Mouse (Mus musculus) neural tube, embryonic 13.5 days (tissue): Measurements from ENCODE around the gene Whrn. TPM values are rescaled to one million over a fixed set of nuclear protein-coding genes. Genes with fewer than 3 reads are reported as not detected.

Source experiments
- ATAC-seq: fragments of 200-750 bp; cut with Nextera tagmentation; 2 replicates; pipeline ENCODE4 v1.8.0; 2017; ENCODE audit warnings: low read depth, mild to moderate bottlenecking, moderate TSS enrichment, moderate library complexity
- H3K27ac ChIP-seq: fragments of 300-500 bp; sonication (generic); replicated peaks from 2 replicates; pipeline ENCODE4 v1.5.1; 2015; ENCODE audit warnings: moderate library complexity, mild to moderate bottlenecking, inconsistent platforms
- H3K27me3 ChIP-seq: fragments of 300-500 bp; sonication (generic); 2 replicates; pipeline ENCODE4 v1.6.1; 2015; ENCODE audit warnings: mild to moderate bottlenecking, inconsistent platforms
- H3K36me3 ChIP-seq: fragments of 300-500 bp; sonication (generic); 2 replicates; pipeline ENCODE4 v1.6.1; 2015; ENCODE audit warnings: mild to moderate bottlenecking, inconsistent platforms
- H3K4me1 ChIP-seq: fragments of 300-500 bp; sonication (generic); replicated peaks from 2 replicates; pipeline ENCODE4 v1.6.1; 2015; ENCODE audit warnings: inconsistent platforms
- H3K4me2 ChIP-seq: fragments of 300-500 bp; sonication (generic); 2 replicates; pipeline ENCODE4 v1.6.1; 2015; ENCODE audit warnings: inconsistent platforms, mild to moderate bottlenecking, moderate library complexity
- H3K4me3 ChIP-seq: fragments of 300-500 bp; sonication (generic); 2 replicates; pipeline ENCODE4 v1.5.1; 2015; ENCODE audit warnings: mild to moderate bottlenecking, inconsistent platforms
- H3K9ac ChIP-seq: fragments of 300-500 bp; sonication (generic); 2 replicates; pipeline ENCODE4 v1.6.1; 2015; ENCODE audit warnings: moderate library complexity, mild to moderate bottlenecking, inconsistent platforms
- H3K9me3 ChIP-seq: fragments of 300-500 bp; sonication (generic); 2 replicates; pipeline ENCODE4 v1.6.1; 2016; ENCODE audit warnings: inconsistent platforms
- WGBS: fragments of 180-500 bp; shearing (Covaris S2); methylation state at CpG from one replicate; pipeline ENCODE4 v1.1.7; 2015; 5-methylcytosine and 5-hydroxymethylcytosine counted together
- polyA plus RNA-seq: library from polyadenylated mRNA; unstranded; fragments of >200 nt; fragmentation: Nextera tagmentation; extraction: Ambion mirVana; gene quantifications from 2 replicates; pipeline ENCODE4 v1.2.1, GENCODE M21; 2015

The Whrn gene
- polyA plus RNA-seq, 1 experiment from 2014 or later = 5.6 TPM

DNA sequence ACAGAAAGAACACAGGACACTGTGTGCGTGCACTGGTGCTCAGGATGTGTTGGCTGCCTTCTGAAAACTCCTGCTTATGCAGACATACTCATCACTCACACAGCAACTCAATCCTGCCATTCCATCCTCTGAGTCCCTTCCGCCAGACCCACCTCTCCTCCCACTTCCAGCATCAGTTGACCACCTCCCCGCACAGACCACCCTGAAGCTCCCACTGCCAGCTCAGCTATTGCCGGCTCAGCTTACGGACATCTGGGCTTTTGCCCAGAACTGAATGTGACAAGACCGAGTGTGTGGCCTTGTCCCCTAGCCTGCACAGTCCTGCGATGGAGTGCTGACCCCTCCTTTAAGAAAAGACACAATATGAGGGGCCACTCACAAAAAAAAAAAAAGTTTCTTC is 55.5 kb downstream of the Whrn start:
- no peak for ATAC-seq
- Histone ChIP-seq H3K36me3 (no peaks in the 10 kb centered on the region), H3K9ac (no peak overlapping the region), H3K4me3 (no peak overlapping the region), H3K27me3 (no peaks in the 10 kb centered on the region), H3K4me1 (peaks cover 13% of the 10 kb centered on the region), H3K27ac (no peak overlapping the region), H3K9me3 (no peaks in the 10 kb centered on the region), H3K4me2 (no peak overlapping the region)
- 83% methylated on average over 7 of the region's 7 CpGs for WGBS

DNA sequence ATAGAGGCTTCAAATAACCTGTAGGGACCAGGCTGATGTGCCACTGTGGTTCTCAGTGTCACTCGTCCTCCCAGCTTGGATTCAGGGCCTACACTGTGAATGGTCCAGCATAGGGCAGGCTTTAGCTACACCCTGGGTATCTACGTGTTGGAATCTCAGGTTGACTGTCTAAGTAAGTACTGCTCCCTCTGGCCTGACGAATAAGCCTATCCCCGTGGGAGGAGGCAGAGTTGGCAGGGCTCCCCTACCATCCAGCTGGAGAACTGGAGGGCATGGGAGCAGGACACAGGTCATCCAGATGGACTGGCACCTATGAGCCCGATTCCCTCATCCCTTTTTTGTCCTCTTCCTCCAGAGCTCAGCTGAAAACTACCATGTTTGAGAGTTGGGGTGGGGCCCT is 57.8 kb downstream of the Whrn start:
- H3K9me3 ChIP-seq = no peaks in the 10 kb centered on the region
- peaks cover 13% of the 10 kb centered on the region for H3K4me1 ChIP-seq
- no peaks in the 10 kb centered on the region for H3K27me3 ChIP-seq
- H3K4me3 ChIP-seq = no peak overlapping the region
- WGBS = 78% methylated on average over 5 of the region's 5 CpGs
- no peaks in the 10 kb centered on the region for H3K36me3 ChIP-seq
- ATAC-seq = 0 out of 2 replicates have a peak, but pooled peaks have one; percentile 8
- no peak overlapping the region for H3K4me2 ChIP-seq
- no peak overlapping the region for H3K9ac ChIP-seq
- 0 out of 2 replicates have a peak overlapping the region, but pooled peaks have one; percentile 28 for H3K27ac ChIP-seq

DNA sequence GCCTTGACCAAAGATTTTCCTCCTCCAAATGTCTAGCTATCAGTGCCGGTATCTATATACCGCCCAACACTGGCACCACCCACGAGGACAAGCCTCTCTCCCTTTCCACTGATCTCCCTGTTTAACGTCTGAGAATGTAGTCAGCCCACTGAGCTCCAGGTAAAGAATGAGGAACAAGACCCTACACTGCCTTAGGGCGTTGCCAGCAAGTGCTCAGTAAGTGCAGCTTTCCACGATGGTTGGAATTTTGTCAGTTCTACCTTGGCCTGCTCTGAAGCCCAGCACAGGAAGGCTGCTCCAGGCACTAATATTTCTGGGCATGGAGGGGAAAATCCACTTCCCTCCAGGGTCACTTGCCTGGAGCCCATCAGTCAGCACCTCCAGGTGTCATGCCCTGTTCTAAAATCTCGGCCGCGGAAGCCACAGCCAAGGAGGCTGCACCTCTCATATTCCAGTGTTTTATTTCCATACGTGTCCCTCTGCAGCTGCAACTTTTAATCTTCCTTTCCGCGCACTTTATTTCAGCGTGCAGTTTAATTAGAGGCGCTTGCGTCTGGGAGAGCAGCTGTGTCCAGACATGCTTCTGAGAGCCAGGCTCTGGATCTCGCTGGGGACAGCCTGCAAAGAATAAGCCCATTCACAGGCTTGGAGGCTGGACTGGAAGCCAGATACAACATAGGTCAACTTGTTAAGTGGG is 58.5 kb downstream of the Whrn start:
- H3K9me3 ChIP-seq = no peaks in the 10 kb centered on the region
- no peaks in the 10 kb centered on the region for H3K36me3 ChIP-seq
- 0 out of 2 replicates have a peak overlapping the region, but pooled peaks have one; percentile 28 for H3K27ac ChIP-seq
- no peak overlapping the region for H3K4me3 ChIP-seq
- H3K4me2 ChIP-seq = no peak overlapping the region
- no peaks in the 10 kb centered on the region for H3K27me3 ChIP-seq
- no peak overlapping the region for H3K9ac ChIP-seq
- H3K4me1 ChIP-seq = peaks cover 13% of the 10 kb centered on the region
- ATAC-seq = peak; percentile 64; the same call in 1 of the 2 replicates
- 62% methylated on average over 16 of the region's 16 CpGs for WGBS

GRCm38 (mm10) chr4:63435402-63435801 is 60.4 kb downstream of the Whrn start:
- no peak for ATAC-seq

GRCm38 (mm10) chr4:63431098-63431497 is 64.7 kb downstream of the Whrn start:
- H3K27ac ChIP-seq = no peak overlapping the region
- no peak overlapping the region for H3K9ac ChIP-seq
- no peaks in the 10 kb centered on the region for H3K36me3 ChIP-seq
- no peak overlapping the region for H3K4me2 ChIP-seq
- WGBS = 72% methylated on average over 5 of the region's 5 CpGs
- no peak for ATAC-seq
- no peaks in the 10 kb centered on the region for H3K9me3 ChIP-seq
- no peak overlapping the region for H3K4me3 ChIP-seq
- H3K4me1 ChIP-seq = peaks cover 4% of the 10 kb centered on the region; the same call in 1 of the 2 replicates
- no peaks in the 10 kb centered on the region for H3K27me3 ChIP-seq

More at GRCm38 (mm10) chr4:63435402-63435801, 60.4 kb downstream of the Whrn start:
- peaks cover 13% of the 10 kb centered on the region for H3K4me1 ChIP-seq
- no peaks in the 10 kb centered on the region for H3K36me3 ChIP-seq
- no peak overlapping the region for H3K9ac ChIP-seq
- no peaks in the 10 kb centered on the region for H3K9me3 ChIP-seq
- no peak overlapping the region for H3K4me2 ChIP-seq
- H3K27me3 ChIP-seq = no peaks in the 10 kb centered on the region
- no peak overlapping the region for H3K27ac ChIP-seq
- 86% methylated on average over 9 of the region's 9 CpGs for WGBS
- no peak overlapping the region for H3K4me3 ChIP-seq

GRCm38 (mm10) chr4:63430357-63430756 is 65.4 kb downstream of the Whrn start:
- no peak for ATAC-seq
- Histone ChIP-seq H3K27ac (no peak overlapping the region), H3K36me3 (no peaks in the 10 kb centered on the region), H3K27me3 (no peaks in the 10 kb centered on the region), H3K4me2 (no peak overlapping the region), H3K4me1 (peaks cover 10% of the 10 kb centered on the region; the same call in 1 of the 2 replicates), H3K9ac (no peak overlapping the region), H3K4me3 (no peak overlapping the region), H3K9me3 (no peaks in the 10 kb centered on the region)
- WGBS = 53% methylated on average over 3 of the region's 3 CpGs

GRCm38 (mm10) chr4:63426308-63426707 is 69.5 kb downstream of the Whrn start:
- H3K27ac ChIP-seq = no peak overlapping the region
- WGBS = 67% methylated on average over 8 of the region's 8 CpGs
- H3K4me1 ChIP-seq = peaks cover 10% of the 10 kb centered on the region; the same call in 1 of the 2 replicates
- no peak overlapping the region for H3K4me2 ChIP-seq
- H3K27me3 ChIP-seq = no peaks in the 10 kb centered on the region
- H3K9ac ChIP-seq = no peak overlapping the region
- no peaks in the 10 kb centered on the region for H3K36me3 ChIP-seq
- H3K4me3 ChIP-seq = no peak overlapping the region
- no peak for ATAC-seq
- no peaks in the 10 kb centered on the region for H3K9me3 ChIP-seq

DNA sequence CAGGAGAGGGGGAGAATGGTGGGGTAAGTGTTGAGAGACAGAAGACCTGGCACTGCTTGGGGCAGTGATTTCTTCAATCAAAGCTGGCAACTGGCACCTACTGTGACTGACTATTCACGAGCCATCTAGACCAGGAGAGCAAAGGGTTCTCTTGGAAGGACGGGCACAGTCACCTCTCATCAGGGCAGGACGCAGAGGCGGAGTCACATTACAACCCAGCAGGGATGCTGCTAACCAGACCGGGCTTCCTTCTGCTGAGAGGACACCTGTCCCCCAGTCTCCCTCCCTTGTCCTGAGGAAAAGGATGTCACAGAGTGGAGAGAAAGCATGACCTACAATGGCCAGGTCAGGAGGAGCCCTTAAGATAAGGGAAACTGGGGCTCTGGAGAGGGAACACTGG is 72.0 kb downstream of the Whrn start:
- 30% methylated on average over 5 of the region's 5 CpGs for WGBS
- no peak overlapping the region for H3K4me3 ChIP-seq
- H3K27ac ChIP-seq = no peak overlapping the region
- H3K9me3 ChIP-seq = no peaks in the 10 kb centered on the region
- no peaks in the 10 kb centered on the region for H3K36me3 ChIP-seq
- no peak overlapping the region for H3K9ac ChIP-seq
- no peaks in the 10 kb centered on the region for H3K27me3 ChIP-seq
- 0 out of 2 replicates have a peak, but pooled peaks cover 16% of the 10 kb centered on the region for H3K4me1 ChIP-seq
- H3K4me2 ChIP-seq = no peak overlapping the region
- no peak for ATAC-seq

- H3K27me3 ChIP-seq = no peaks in the 10 kb centered on the region
- no peak for ATAC-seq
- 69% methylated on average over 1 of the region's 1 CpGs for WGBS
These were observed 72.6 kb downstream of the Whrn start for GRCm38 (mm10) chr4:63423231-63423630.

GRCm38 (mm10) chr4:63420143-63420920 is 75.5 kb downstream of the Whrn start:
- H3K27ac ChIP-seq = no peak overlapping the region
- peaks cover 12% of the 10 kb centered on the region; the same call in 1 of the 2 replicates for H3K4me1 ChIP-seq
- H3K4me2 ChIP-seq = no peak overlapping the region
- 58% methylated on average over 14 of the region's 14 CpGs for WGBS
- H3K4me3 ChIP-seq = no peak overlapping the region
- H3K27me3 ChIP-seq = no peaks in the 10 kb centered on the region
- no peak overlapping the region for H3K9ac ChIP-seq
- no peaks in the 10 kb centered on the region for H3K9me3 ChIP-seq
- no peaks in the 10 kb centered on the region for H3K36me3 ChIP-seq
- no peak for ATAC-seq

More at GRCm38 (mm10) chr4:63423231-63423630, 72.6 kb downstream of the Whrn start:
- Histone ChIP-seq H3K4me2 (no peak overlapping the region), H3K4me1 (0 out of 2 replicates have a peak, but pooled peaks cover 16% of the 10 kb centered on the region), H3K36me3 (no peaks in the 10 kb centered on the region), H3K9ac (no peak overlapping the region), H3K9me3 (no peaks in the 10 kb centered on the region), H3K27ac (no peak overlapping the region), H3K4me3 (no peak overlapping the region)

DNA sequence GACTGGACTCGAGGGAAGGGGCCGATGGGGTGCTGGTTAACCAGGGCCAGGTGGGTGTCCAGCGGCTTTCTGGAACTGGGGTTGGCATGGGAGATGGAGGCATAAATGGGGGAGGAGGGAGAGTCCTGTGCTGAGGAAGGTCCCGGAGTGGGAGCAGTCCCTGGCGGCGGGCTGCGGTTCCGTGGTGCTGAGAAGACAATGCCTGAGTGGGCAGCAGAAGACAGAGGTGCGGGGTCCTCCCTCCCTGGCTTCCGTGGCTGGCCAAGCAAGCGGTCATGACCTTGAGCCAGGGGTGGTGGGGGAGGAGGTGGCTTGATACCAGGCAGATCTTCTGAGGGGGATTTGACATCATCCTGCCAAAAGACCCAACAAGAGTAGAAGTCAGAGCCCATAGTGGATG is 77.5 kb downstream of the Whrn start:
- no peak for ATAC-seq
- Histone ChIP-seq H3K27me3 (no peaks in the 10 kb centered on the region), H3K27ac (no peak overlapping the region), H3K4me1 (peaks cover 12% of the 10 kb centered on the region; the same call in 1 of the 2 replicates), H3K4me2 (no peak overlapping the region), H3K4me3 (no peak overlapping the region), H3K9ac (no peak overlapping the region), H3K36me3 (no peaks in the 10 kb centered on the region), H3K9me3 (no peaks in the 10 kb centered on the region)
- 87% methylated on average over 11 of the region's 11 CpGs for WGBS

GRCm38 (mm10) chr4:63417318-63417957 is 78.4 kb downstream of the Whrn start:
- H3K4me3 ChIP-seq = no peak overlapping the region
- ATAC-seq = peak; percentile 64
- 21% methylated on average over 9 of the region's 9 CpGs for WGBS

More at GRCm38 (mm10) chr4:63417318-63417957, 78.4 kb downstream of the Whrn start:
- Histone ChIP-seq H3K4me2 (no peak overlapping the region), H3K9me3 (no peaks in the 10 kb centered on the region), H3K27me3 (no peaks in the 10 kb centered on the region), H3K27ac (no peak overlapping the region), H3K9ac (no peak overlapping the region; the same call in 1 of the 2 replicates), H3K4me1 (peaks cover 12% of the 10 kb centered on the region; the same call in 1 of the 2 replicates), H3K36me3 (no peaks in the 10 kb centered on the region)
